ENCODE assay signal across 19 mouse cellular contexts in genomic region chr3:22025119-22025518, GRCm38 (mm10). TPM values are rescaled to one million over a fixed set of nuclear protein-coding genes. Genes with fewer than 3 reads are reported as not detected.
DNase-seq lines count a peak whose midpoint lies in the region; ATAC-seq lines count a peak whose summit lies in the region.
"Had no signal": no experiment of that assay in that cellular context is flagged by ENCODE, and none has a peak within 500 bp of the region (broad histone marks: within the 10 kb centered on the region; RNA-seq: fewer than 3 reads in every experiment).

No protein-coding gene starts in this region.

- WGBS in neural tube, embryonic 15.5 days = 27% methylated on average over 6 of the region's 6 CpGs
- WGBS in intestine, embryonic 15.5 days = 33% methylated on average over 6 of the region's 6 CpGs
- 12% methylated on average over 6 of the region's 6 CpGs for WGBS in neural tube, embryonic 11.5 days

- no peak overlapping the region for H3K4me3 ChIP-seq in neural tube, embryonic 15.5 days (replicated peaks)
- no peak overlapping the region for H3K4me3 ChIP-seq in intestine, embryonic 15.5 days (replicated peaks)
- H3K4me3 ChIP-seq in neural tube, embryonic 11.5 days (ENCODE audit: low read depth, low read length) = no peak overlapping the region
- H3K4me3 ChIP-seq: forebrain, embryonic 13.5 days; heart, embryonic 12.5 days; liver, embryonic 13.5 days; lung, embryonic 15.5 days; neural tube, embryonic 13.5 days had no signal

- no peak overlapping the region for H3K9ac ChIP-seq in neural tube, embryonic 15.5 days (replicated peaks)
- H3K9ac ChIP-seq in intestine, embryonic 15.5 days = no peak overlapping the region
- no peak overlapping the region for H3K9ac ChIP-seq in neural tube, embryonic 11.5 days (ENCODE audit: low read length)
- H3K9ac ChIP-seq: forebrain, embryonic 13.5 days; heart, embryonic 12.5 days; liver, embryonic 13.5 days; lung, embryonic 15.5 days; neural tube, embryonic 13.5 days had no signal

- DNase-seq in neural tube, embryonic 10.5 days (ENCODE audit: extremely low spot score, low spot score) = peak; percentile 20
- peak; percentile 68 for DNase-seq in embryo, embryonic 10 days (ENCODE audit: low spot score)
- DNase-seq in neural tube, embryonic 11.5 days (ENCODE audit: low spot score) = peak; percentile 18
- no peak for DNase-seq in left cerebral cortex, adult 18-20 months (ENCODE audit: low spot score in 2 of 2)
- no peak for DNase-seq in right cerebral cortex, adult 2 months (ENCODE audit: low spot score in 2 of 2)
- no peak for DNase-seq in cerebellum, adult 9-11 months
- DNase-seq: adrenal gland, postnatal 36 days; cerebellum, adult 8-10 months; kidney, postnatal 25 days; layer of hippocampus, postnatal 36 days; left cerebral cortex, postnatal 4 days; liver, embryonic 13.5 days; thymus, postnatal 4 days had no signal

- no peak overlapping the region for H3K27ac ChIP-seq in neural tube, embryonic 15.5 days (replicated peaks)
- H3K27ac ChIP-seq in intestine, embryonic 15.5 days = no peak overlapping the region
- H3K27ac ChIP-seq in neural tube, embryonic 11.5 days (ENCODE audit: low read depth, low read length) = no peak overlapping the region
- H3K27ac ChIP-seq: forebrain, embryonic 13.5 days; liver, embryonic 13.5 days; lung, embryonic 15.5 days; neural tube, embryonic 13.5 days had no signal

- no peak overlapping the region for H3K4me2 ChIP-seq in neural tube, embryonic 15.5 days
- no peak overlapping the region for H3K4me2 ChIP-seq in intestine, embryonic 15.5 days (replicated peaks)
- H3K4me2 ChIP-seq in neural tube, embryonic 11.5 days (ENCODE audit: low read depth) = no peak overlapping the region
- H3K4me2 ChIP-seq: forebrain, embryonic 13.5 days; liver, embryonic 13.5 days; lung, embryonic 15.5 days; neural tube, embryonic 13.5 days had no signal

- ATAC-seq in neural tube, embryonic 15.5 days (ENCODE audit: low FRiP score) = no peak
- ATAC-seq in intestine, embryonic 15.5 days = peak; percentile 91
- ATAC-seq in neural tube, embryonic 11.5 days (ENCODE audit: insufficient read depth, low FRiP score, low TSS enrichment) = no peak

- H3K4me1 ChIP-seq in neural tube, embryonic 15.5 days = no peaks in the 10 kb centered on the region
- peaks cover 7% of the 10 kb centered on the region for H3K4me1 ChIP-seq in intestine, embryonic 15.5 days (replicated peaks)
- no peaks in the 10 kb centered on the region for H3K4me1 ChIP-seq in neural tube, embryonic 11.5 days (ENCODE audit: control insufficient read depth, insufficient read depth, low read length)
- H3K4me1 ChIP-seq: forebrain, embryonic 13.5 days had no signal

- no peaks in the 10 kb centered on the region for H3K36me3 ChIP-seq in neural tube, embryonic 15.5 days
- no peaks in the 10 kb centered on the region for H3K36me3 ChIP-seq in intestine, embryonic 15.5 days
- H3K36me3 ChIP-seq in neural tube, embryonic 11.5 days (ENCODE audit: control insufficient read depth, insufficient read depth, low read length) = no peaks in the 10 kb centered on the region
- H3K36me3 ChIP-seq: heart, embryonic 12.5 days; liver, embryonic 13.5 days; lung, embryonic 15.5 days; neural tube, embryonic 13.5 days had no signal

- no peaks in the 10 kb centered on the region for H3K9me3 ChIP-seq in neural tube, embryonic 15.5 days (replicated peaks)
- no peaks in the 10 kb centered on the region for H3K9me3 ChIP-seq in intestine, embryonic 15.5 days
- H3K9me3 ChIP-seq in neural tube, embryonic 11.5 days (ENCODE audit: control insufficient read depth, low read length) = no peaks in the 10 kb centered on the region
- H3K9me3 ChIP-seq: forebrain, embryonic 13.5 days; liver, embryonic 13.5 days; lung, embryonic 15.5 days; neural tube, embryonic 13.5 days had no signal

- no peaks in the 10 kb centered on the region for H3K27me3 ChIP-seq in neural tube, embryonic 15.5 days (replicated peaks)
- H3K27me3 ChIP-seq in intestine, embryonic 15.5 days (replicated peaks) = no peaks in the 10 kb centered on the region
- no peaks in the 10 kb centered on the region for H3K27me3 ChIP-seq in neural tube, embryonic 11.5 days (ENCODE audit: control insufficient read depth, insufficient read depth, low read length)
- H3K27me3 ChIP-seq: forebrain, embryonic 13.5 days; heart, embryonic 12.5 days; liver, embryonic 13.5 days; lung, embryonic 15.5 days; neural tube, embryonic 13.5 days had no signal

RNA-seq across cellular contexts. Expression of gene Tbl1xr1, which starts 51.3 kb away (rescaled TPM):
- polyA plus RNA-seq in neural tube, embryonic 15.5 days (2015; fragmentation: Nextera tagmentation; extraction: Ambion mirVana) = 16.1 and 18.3 TPM in 2 replicates
- 12.9 and 13.5 TPM in 2 replicates for polyA plus RNA-seq in intestine, embryonic 15.5 days (2015; fragmentation: Nextera tagmentation; extraction: Ambion mirVana)
- polyA plus RNA-seq in neural tube, embryonic 11.5 days (2014; fragmentation: Nextera tagmentation; extraction: Ambion mirVana) = 26.4 and 28.3 TPM in 2 replicates
- total RNA-seq in left cerebral cortex, adult 18-20 months (2021) = 100 to 1,000 TPM; 132 to 133 TPM

Comparison
In these comparisons a context has a peak if more than half of its experiments do, and no peak if none do; other contexts are left out.
1. DNase-seq: peak in neural tube, embryonic 10.5 days (single experiment), embryo, embryonic 10 days (single experiment) and neural tube, embryonic 11.5 days (single experiment); none in left cerebral cortex, adult 18-20 months (0 of 2), right cerebral cortex, adult 2 months (0 of 2) and cerebellum, adult 9-11 months (single experiment).